Mouse (Mus musculus): ENCODE results near the gene Gtf3c4.

Gene Gtf3c4

GRCm38 (mm10) chr2:28796298-28796697 lies 43.9 kb downstream of the Gtf3c4 start:
- H3K27me3 ChIP-seq (ENCODE audit: insufficient read depth, low read length), result no peaks in the 10 kb centered on the region
- peaks cover 8% of the 10 kb centered on the region; the same call in 1 of the 2 replicates for H3K4me1 ChIP-seq (replicated peaks; ENCODE audit: low read depth, low read length)
- TF ChIP-seq NANOG (IDR thresholded peaks at IDR 0.05; ENCODE audit: borderline replicate concordance, low read length) (no peak), CTCF (conservative IDR thresholded peaks at IDR 0.05; ENCODE audit: low read length) (no peak), POU5F1 (IDR thresholded peaks at IDR 0.05; ENCODE audit: borderline replicate concordance, low read length) (no peak)
- H3K4me3 ChIP-seq (replicated peaks; ENCODE audit: low read length), result no peak overlapping the region
- no peaks in the 10 kb centered on the region for H3K9me3 ChIP-seq (ENCODE audit: low read length)
- no peaks in the 10 kb centered on the region for H3K36me3 ChIP-seq (ENCODE audit: insufficient read depth, low read length)

DNA sequence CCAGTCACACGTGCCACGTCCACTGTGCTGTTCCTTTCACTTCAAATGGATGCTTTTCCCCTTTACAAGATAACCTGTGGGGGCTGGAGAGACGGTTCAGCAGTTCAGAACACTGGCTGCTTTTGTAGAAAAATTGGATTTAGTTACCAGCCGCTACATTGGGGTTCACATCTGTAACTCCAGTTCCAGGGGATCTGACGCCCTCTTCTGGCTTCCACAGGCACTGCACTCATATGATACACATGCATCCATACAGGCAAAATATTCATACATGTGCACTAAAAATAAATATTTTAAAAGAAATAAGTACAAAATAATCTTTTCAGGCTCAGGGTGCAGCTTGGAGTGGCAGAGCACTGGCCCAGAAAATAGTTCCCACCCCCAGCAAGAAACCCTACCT lies 45.5 kb downstream of the Gtf3c4 start:
- no peaks in the 10 kb centered on the region for H3K9me3 ChIP-seq (ENCODE audit: low read length)
- no peaks in the 10 kb centered on the region for H3K27me3 ChIP-seq (ENCODE audit: insufficient read depth, low read length)
- H3K4me3 ChIP-seq (replicated peaks; ENCODE audit: low read length), result no peak overlapping the region
- H3K36me3 ChIP-seq (ENCODE audit: insufficient read depth, low read length), result no peaks in the 10 kb centered on the region
- no peaks in the 10 kb centered on the region for H3K4me1 ChIP-seq (replicated peaks; ENCODE audit: low read depth, low read length)
- TF ChIP-seq POU5F1 (IDR thresholded peaks at IDR 0.05; ENCODE audit: borderline replicate concordance, low read length), result no peak
- TF ChIP-seq CTCF (conservative IDR thresholded peaks at IDR 0.05; ENCODE audit: low read length), result peak; percentile 65

- H3K4me1 ChIP-seq (replicated peaks; ENCODE audit: low read depth, low read length), result no peaks in the 10 kb centered on the region
- H3K27me3 ChIP-seq (ENCODE audit: insufficient read depth, low read length), result no peaks in the 10 kb centered on the region
- no peak for TF ChIP-seq CTCF (conservative IDR thresholded peaks at IDR 0.05; ENCODE audit: low read length)
- H3K9me3 ChIP-seq (ENCODE audit: low read length), result no peaks in the 10 kb centered on the region
- H3K4me3 ChIP-seq (replicated peaks; ENCODE audit: low read length), result no peak overlapping the region
- no peaks in the 10 kb centered on the region for H3K36me3 ChIP-seq (ENCODE audit: insufficient read depth, low read length)
These were observed 47.1 kb downstream of the Gtf3c4 start for GRCm38 (mm10) chr2:28792931-28793610.

DNA sequence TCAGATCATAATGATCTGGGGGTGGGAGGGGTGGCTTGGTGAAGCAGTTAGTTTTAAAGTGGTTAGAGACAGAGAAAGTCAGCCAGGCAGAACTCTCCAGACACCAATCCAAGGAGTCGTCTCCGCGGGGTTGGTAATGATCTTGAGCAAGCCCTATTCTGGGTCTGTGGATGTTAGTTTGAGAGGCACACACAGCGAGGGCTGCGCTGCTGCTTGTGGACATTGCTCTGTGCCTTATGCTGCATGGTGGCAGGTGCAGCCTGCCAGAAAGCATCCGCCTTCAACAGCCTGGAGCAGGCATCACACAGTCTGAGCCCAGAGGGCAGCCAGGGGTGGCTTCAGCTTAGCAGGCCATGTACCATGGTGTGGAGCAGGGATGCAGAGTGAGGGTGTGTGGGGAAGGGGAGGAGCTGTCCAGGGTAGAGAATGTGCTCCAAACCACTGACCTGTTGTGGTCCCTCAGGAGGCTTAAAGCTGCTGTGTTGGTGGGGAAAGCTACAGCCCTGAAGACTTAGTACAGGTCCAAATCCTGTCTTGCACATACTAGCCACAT lies 53.0 kb downstream of the Gtf3c4 start:
- peak overlapping the region; percentile 45 for H3K4me3 ChIP-seq (replicated peaks; ENCODE audit: low read length)
- no peaks in the 10 kb centered on the region for H3K27me3 ChIP-seq (ENCODE audit: insufficient read depth, low read length)
- no peak for TF ChIP-seq NANOG (IDR thresholded peaks at IDR 0.05; ENCODE audit: borderline replicate concordance, low read length)
- TF ChIP-seq CTCF (conservative IDR thresholded peaks at IDR 0.05; ENCODE audit: low read length), result no peak
- TF ChIP-seq POU5F1 (IDR thresholded peaks at IDR 0.05; ENCODE audit: borderline replicate concordance, low read length), result no peak
- no peaks in the 10 kb centered on the region for H3K4me1 ChIP-seq (replicated peaks; ENCODE audit: low read depth, low read length)
- H3K36me3 ChIP-seq (ENCODE audit: insufficient read depth, low read length), result no peaks in the 10 kb centered on the region
- no peaks in the 10 kb centered on the region for H3K9me3 ChIP-seq (ENCODE audit: low read length)

DNA sequence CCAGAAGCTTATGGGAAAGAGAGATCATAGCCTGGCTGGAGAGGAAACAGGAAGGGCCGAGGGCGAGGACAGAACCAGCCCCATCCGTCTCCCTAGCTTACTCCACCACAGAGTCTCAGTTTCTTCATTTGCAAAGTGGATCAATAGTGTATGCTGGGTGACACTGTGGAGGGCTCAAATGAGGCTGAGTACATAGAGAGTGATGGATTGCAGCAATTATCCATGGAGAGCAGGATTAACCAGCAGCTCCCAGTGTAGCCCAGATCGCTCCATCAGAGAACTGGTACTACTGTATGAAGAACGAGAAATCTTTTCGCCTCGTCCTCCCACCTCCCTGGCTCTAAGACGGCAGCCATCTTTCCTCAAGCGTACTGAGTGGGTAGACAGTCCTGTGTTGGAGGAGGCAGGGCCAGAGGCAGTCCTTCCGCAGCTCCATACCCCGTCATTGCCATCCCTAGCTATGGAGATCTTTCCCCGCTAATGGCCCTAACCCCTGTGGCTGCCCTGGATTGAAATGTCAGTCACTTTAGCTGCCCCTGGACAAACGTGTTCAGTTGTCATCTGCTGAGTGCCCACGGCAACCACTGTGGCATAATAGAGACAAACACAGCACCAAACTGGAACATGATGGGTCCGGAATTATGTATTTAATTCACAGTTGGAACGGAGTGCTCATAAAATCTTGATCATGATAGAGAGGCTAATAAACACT lies 53.6 kb downstream of the Gtf3c4 start:
- H3K4me1 ChIP-seq (replicated peaks; ENCODE audit: low read depth, low read length), result no peaks in the 10 kb centered on the region
- H3K4me3 ChIP-seq (replicated peaks; ENCODE audit: low read length), result no peak overlapping the region
- no peaks in the 10 kb centered on the region for H3K36me3 ChIP-seq (ENCODE audit: insufficient read depth, low read length)
- TF ChIP-seq CTCF (conservative IDR thresholded peaks at IDR 0.05; ENCODE audit: low read length) (no peak), POU5F1 (IDR thresholded peaks at IDR 0.05; ENCODE audit: borderline replicate concordance, low read length) (no peak), NANOG (IDR thresholded peaks at IDR 0.05; ENCODE audit: borderline replicate concordance, low read length) (no peak)
- no peaks in the 10 kb centered on the region for H3K9me3 ChIP-seq (ENCODE audit: low read length)
- H3K27me3 ChIP-seq (ENCODE audit: insufficient read depth, low read length), result no peaks in the 10 kb centered on the region

- Histone ChIP-seq H3K9me3 (ENCODE audit: low read length) (no peaks in the 10 kb centered on the region), H3K4me3 (replicated peaks; ENCODE audit: low read length) (no peak overlapping the region)
- TF ChIP-seq CTCF (conservative IDR thresholded peaks at IDR 0.05; ENCODE audit: low read length) (peak; percentile 64), NANOG (IDR thresholded peaks at IDR 0.05; ENCODE audit: borderline replicate concordance, low read length) (no peak)
These were observed 58.9 kb downstream of the Gtf3c4 start for GRCm38 (mm10) chr2:28781310-28781709.

DNA sequence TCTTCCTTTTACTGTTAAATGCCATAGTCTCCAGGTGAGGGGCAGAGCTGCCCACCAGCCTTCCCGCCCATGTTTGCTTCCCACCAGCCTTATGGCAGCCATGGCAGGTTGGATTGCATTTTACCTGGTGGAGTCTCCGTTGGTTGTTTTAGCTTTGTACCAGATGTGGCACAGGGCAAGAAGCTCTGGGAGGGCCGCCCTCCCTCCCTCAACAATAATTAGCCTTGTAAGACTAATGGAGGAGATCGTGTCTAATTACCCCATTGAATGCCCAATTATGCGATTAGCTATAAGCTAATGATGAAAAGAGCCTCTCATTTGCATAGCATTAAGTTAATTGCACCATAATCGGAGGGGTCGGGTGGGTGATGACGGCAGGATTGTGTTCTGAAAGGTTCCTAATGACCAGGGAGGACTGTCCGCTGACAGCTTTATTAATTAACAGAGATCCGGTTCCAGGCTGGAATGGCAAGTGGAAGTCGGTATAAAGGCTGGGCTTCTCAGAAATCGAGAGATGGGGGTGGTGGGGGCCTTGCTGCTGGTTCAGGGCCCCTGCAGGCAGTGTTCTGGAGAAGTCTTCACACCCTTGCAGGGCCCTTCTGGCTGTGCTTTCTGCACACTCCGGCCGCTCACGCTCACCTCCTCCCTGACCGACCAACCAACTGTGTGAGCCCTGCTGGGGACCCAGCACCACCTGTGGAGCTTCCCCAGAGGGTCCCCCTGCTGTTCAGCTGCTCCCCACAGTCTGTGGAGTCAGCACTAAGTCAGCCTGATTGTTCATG lies 60.0 kb downstream of the Gtf3c4 start:
- H3K27me3 ChIP-seq (ENCODE audit: insufficient read depth, low read length), result peaks cover 25% of the 10 kb centered on the region; the same call in 1 of the 2 replicates
- H3K36me3 ChIP-seq (ENCODE audit: insufficient read depth, low read length), result no peaks in the 10 kb centered on the region
- H3K9me3 ChIP-seq (ENCODE audit: low read length), result no peaks in the 10 kb centered on the region
- no peak for TF ChIP-seq CTCF (conservative IDR thresholded peaks at IDR 0.05; ENCODE audit: low read length)
- TF ChIP-seq NANOG (IDR thresholded peaks at IDR 0.05; ENCODE audit: borderline replicate concordance, low read length), result no peak
- no peak for TF ChIP-seq POU5F1 (IDR thresholded peaks at IDR 0.05; ENCODE audit: borderline replicate concordance, low read length)
- H3K4me1 ChIP-seq (replicated peaks; ENCODE audit: low read depth, low read length), result no peaks in the 10 kb centered on the region; the same call in 1 of the 2 replicates
- no peak overlapping the region for H3K4me3 ChIP-seq (replicated peaks; ENCODE audit: low read length)

More at GRCm38 (mm10) chr2:28781310-28781709, 58.9 kb downstream of the Gtf3c4 start:
- H3K27me3 ChIP-seq (ENCODE audit: insufficient read depth, low read length), result peaks cover 25% of the 10 kb centered on the region; the same call in 1 of the 2 replicates
- no peaks in the 10 kb centered on the region; the same call in 1 of the 2 replicates for H3K4me1 ChIP-seq (replicated peaks; ENCODE audit: low read depth, low read length)
- H3K36me3 ChIP-seq (ENCODE audit: insufficient read depth, low read length), result no peaks in the 10 kb centered on the region

DNA sequence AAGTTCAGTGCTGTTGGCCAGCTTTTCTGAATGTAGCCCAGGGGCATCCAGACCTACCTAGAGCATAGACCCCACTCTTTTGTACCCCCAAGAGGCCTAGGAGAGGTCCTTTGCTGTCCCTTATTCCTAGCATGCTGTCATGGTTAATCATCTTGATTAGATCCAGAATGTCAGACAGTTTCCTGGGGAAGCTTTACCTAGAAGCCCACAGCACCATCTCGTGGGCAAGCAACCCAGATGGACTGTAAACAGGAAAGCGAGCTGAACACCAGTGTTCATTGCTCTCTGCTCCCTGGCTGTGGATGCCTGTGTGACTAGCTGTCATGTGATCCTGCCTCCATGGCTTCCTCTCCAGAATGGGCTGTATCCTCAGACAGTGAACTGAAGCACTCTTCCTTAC lies 63.4 kb downstream of the Gtf3c4 start:
- H3K27me3 ChIP-seq (ENCODE audit: insufficient read depth, low read length), result peaks cover 25% of the 10 kb centered on the region; the same call in 1 of the 2 replicates
- H3K36me3 ChIP-seq (ENCODE audit: insufficient read depth, low read length), result no peaks in the 10 kb centered on the region
- no peak overlapping the region for H3K4me3 ChIP-seq (replicated peaks; ENCODE audit: low read length)
- TF ChIP-seq CTCF (conservative IDR thresholded peaks at IDR 0.05; ENCODE audit: low read length) (no peak), POU5F1 (IDR thresholded peaks at IDR 0.05; ENCODE audit: borderline replicate concordance, low read length) (no peak), NANOG (IDR thresholded peaks at IDR 0.05; ENCODE audit: borderline replicate concordance, low read length) (no peak)
- H3K4me1 ChIP-seq (replicated peaks; ENCODE audit: low read depth, low read length), result no peaks in the 10 kb centered on the region; the same call in 1 of the 2 replicates
- no peaks in the 10 kb centered on the region for H3K9me3 ChIP-seq (ENCODE audit: low read length)
